Mouse (Mus musculus) lung, embryonic 14.5 days (tissue): ENCODE data around the gene Gm20388. TPM values are rescaled to one million over a fixed set of nuclear protein-coding genes. Genes with fewer than 3 reads are reported as not detected.

Experiments used
- ATAC-seq: fragments of 200-750 bp; cut with Nextera tagmentation; 2 replicates; pipeline ENCODE4 v1.8.0; 2017; ENCODE audit warnings: mild to moderate bottlenecking, moderate TSS enrichment, moderate library complexity; ENCODE audit not compliant: insufficient read depth
- DNase-seq: peaks from one replicate; pipeline ENCODE4 v3.0.0-alpha.2; 2015
- H3K27ac ChIP-seq: fragments of 300-500 bp; sonication (generic); 2 replicates; pipeline ENCODE4 v1.5.1; 2014; ENCODE audit warnings: low read depth, mild to moderate bottlenecking, moderate library complexity
- H3K27me3 ChIP-seq: fragments of 300-500 bp; sonication (generic); 2 replicates; pipeline ENCODE4 v1.6.1; 2014; ENCODE audit warnings: low read length, control low read depth; ENCODE audit not compliant: insufficient read depth
- H3K36me3 ChIP-seq: fragments of 300-500 bp; sonication (generic); 2 replicates; pipeline ENCODE4 v1.6.1; 2014; ENCODE audit warnings: control low read depth; ENCODE audit not compliant: insufficient read depth
- H3K4me1 ChIP-seq: fragments of 300-500 bp; sonication (generic); 2 replicates; pipeline ENCODE4 v1.6.1; 2014; ENCODE audit warnings: antibody characterized with exemption, control low read depth; ENCODE audit not compliant: insufficient read depth
- H3K4me2 ChIP-seq: fragments of 300-500 bp; sonication (generic); 2 replicates; pipeline ENCODE4 v1.6.1; 2014; ENCODE audit warnings: mild to moderate bottlenecking
- H3K4me3 ChIP-seq: fragments of 300-500 bp; sonication (generic); 2 replicates; pipeline ENCODE4 v1.5.1; 2014; ENCODE audit warnings: low read depth, low read length
- H3K9ac ChIP-seq: fragments of 300-500 bp; sonication (generic); 2 replicates; pipeline ENCODE4 v1.6.1; 2014
- H3K9me3 ChIP-seq: fragments of 300-500 bp; sonication (generic); 2 replicates; pipeline ENCODE4 v1.6.1; 2016; ENCODE audit warnings: low read depth, low read length, control low read depth
- CTCF ChIP-seq: IDR thresholded peaks from 2 replicates; pipeline ENCODE4 v1.5.1; 2016; ENCODE audit warnings: antibody characterized with exemption, low read depth
- WGBS: fragments of 180-500 bp; shearing (Covaris S2); extraction: QIAGEN DNeasy Blood & Tissue Kit; methylation state at CpG from one replicate; pipeline ENCODE4 v1.1.7; 2014; 5-methylcytosine and 5-hydroxymethylcytosine counted together
- polyA plus RNA-seq: library from polyadenylated mRNA; unstranded; fragments of >200 nt; fragmentation: Nextera tagmentation; extraction: Ambion mirVana; gene quantifications from 2 replicates; pipeline ENCODE4 v1.2.1, GENCODE M21; 2014

Gm20388 gene
- polyA plus RNA-seq, 1 experiment from 2014 or later, result not detected

GRCm38 (mm10) chr8:122022705-122023104, 2112.1 kb downstream of the Gm20388 start:
- no peaks in the 10 kb centered on the region for H3K9me3 ChIP-seq
- peaks cover 68% of the 10 kb centered on the region for H3K36me3 ChIP-seq
- H3K4me3 ChIP-seq, result no peak overlapping the region
- TF ChIP-seq CTCF, result no peak
- ATAC-seq, result no peak
- no peak overlapping the region for H3K27ac ChIP-seq
- peaks cover 5% of the 10 kb centered on the region; the same call in 1 of the 2 replicates for H3K4me1 ChIP-seq
- no peak overlapping the region for H3K4me2 ChIP-seq
- no peak overlapping the region for H3K9ac ChIP-seq
- WGBS, result 72% methylated on average over 4 of the region's 4 CpGs
- DNase-seq, result no peak
- no peaks in the 10 kb centered on the region for H3K27me3 ChIP-seq

DNA sequence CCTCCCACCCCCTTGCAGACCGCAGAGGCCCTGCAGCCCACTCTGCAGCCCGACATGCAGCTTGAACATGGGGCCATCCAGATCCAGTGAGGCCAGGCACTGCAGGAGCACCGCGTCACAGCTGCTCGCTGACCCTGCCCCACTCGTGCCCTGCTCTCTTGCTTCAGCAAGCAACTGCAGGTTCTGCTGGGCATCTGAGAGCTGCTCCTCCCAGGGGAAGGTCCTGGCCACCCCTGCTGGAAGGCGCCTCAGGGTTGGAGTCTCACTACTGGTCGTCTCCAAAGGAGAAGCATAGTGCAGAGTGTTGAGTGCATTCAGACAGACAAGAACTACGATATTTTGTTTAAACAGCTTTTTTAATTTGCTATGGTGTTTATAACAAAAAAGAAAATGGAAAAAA, 2114.9 kb downstream of the Gm20388 start:
- Histone ChIP-seq H3K4me3 (no peak overlapping the region), H3K4me2 (no peak overlapping the region), H3K27ac (no peak overlapping the region), H3K4me1 (peaks cover 5% of the 10 kb centered on the region; the same call in 1 of the 2 replicates), H3K36me3 (peaks cover 52% of the 10 kb centered on the region), H3K9ac (no peak overlapping the region), H3K9me3 (no peaks in the 10 kb centered on the region), H3K27me3 (no peaks in the 10 kb centered on the region)
- no peak for TF ChIP-seq CTCF
- WGBS, result 84% methylated on average over 9 of the region's 9 CpGs
- ATAC-seq, result no peak
- DNase-seq, result no peak

- no peak for TF ChIP-seq CTCF
Measured at GRCm38 (mm10) chr8:122028116-122028515, 2117.5 kb downstream of the Gm20388 start.

DNA sequence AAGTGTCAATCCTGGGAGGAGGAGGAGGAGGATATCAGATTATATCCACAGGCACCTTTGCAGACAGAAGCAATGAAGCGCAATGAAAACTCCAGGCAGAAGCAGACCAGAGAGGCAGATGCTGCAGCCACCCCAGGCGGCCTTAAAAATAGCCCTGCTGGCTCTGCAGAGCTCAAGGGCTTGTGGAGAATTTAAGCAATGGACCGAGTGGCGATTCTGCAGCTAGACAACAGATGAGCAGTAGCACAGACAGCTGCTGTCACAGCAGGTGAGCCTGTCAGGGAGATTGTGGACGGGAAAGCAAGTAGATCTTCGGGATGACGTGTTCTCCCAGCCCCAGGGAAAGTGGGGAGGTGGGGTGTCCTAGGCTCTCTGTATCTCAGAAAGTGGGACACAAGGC, 2120.3 kb downstream of the Gm20388 start:
- ATAC-seq (no peak), DNase-seq (no peak)
- 45% methylated on average over 7 of the region's 7 CpGs for WGBS
- no peaks in the 10 kb centered on the region for H3K9me3 ChIP-seq
- TF ChIP-seq CTCF, result no peak
- peaks cover 13% of the 10 kb centered on the region for H3K36me3 ChIP-seq
- H3K4me2 ChIP-seq, result no peak overlapping the region
- H3K27me3 ChIP-seq, result no peaks in the 10 kb centered on the region
- H3K4me3 ChIP-seq, result no peak overlapping the region
- H3K9ac ChIP-seq, result no peak overlapping the region
- H3K27ac ChIP-seq, result no peak overlapping the region
- H3K4me1 ChIP-seq, result no peaks in the 10 kb centered on the region

More at GRCm38 (mm10) chr8:122028116-122028515, 2117.5 kb downstream of the Gm20388 start:
- H3K4me1 ChIP-seq, result no peaks in the 10 kb centered on the region
- no peaks in the 10 kb centered on the region for H3K27me3 ChIP-seq
- no peaks in the 10 kb centered on the region for H3K9me3 ChIP-seq
- H3K36me3 ChIP-seq, result peaks cover 37% of the 10 kb centered on the region
- no peak overlapping the region for H3K4me2 ChIP-seq
- no peak overlapping the region for H3K4me3 ChIP-seq
- no peak overlapping the region for H3K27ac ChIP-seq
- no peak for ATAC-seq
- no peak overlapping the region for H3K9ac ChIP-seq
- WGBS, result 61% methylated on average over 4 of the region's 4 CpGs
- DNase-seq, result no peak

DNA sequence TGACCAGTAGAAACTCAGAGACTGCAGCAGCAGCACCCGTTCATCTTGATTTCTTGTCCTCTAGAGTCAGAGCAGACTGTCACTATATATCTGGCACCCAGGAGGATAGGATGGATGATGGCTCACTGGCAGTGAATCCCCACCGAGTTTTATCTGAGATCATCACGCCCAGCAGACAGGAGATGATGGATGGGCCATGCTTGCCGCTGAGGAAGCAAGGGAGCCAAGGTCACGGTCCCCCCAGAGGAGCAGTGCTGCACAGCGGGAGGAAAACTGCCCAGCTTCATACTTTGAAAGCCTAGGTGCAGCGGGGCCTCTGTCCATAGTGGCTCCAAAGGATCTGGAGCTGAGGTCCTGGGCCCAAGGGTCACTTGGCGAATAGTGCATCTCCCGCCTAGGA, 2122.1 kb downstream of the Gm20388 start:
- DNase-seq, result peak; percentile 32
- 22% methylated on average over 9 of the region's 9 CpGs for WGBS
- no peak for ATAC-seq
- no peak overlapping the region for H3K9ac ChIP-seq
- H3K4me2 ChIP-seq, result no peak overlapping the region
- no peak overlapping the region for H3K27ac ChIP-seq
- H3K9me3 ChIP-seq, result no peaks in the 10 kb centered on the region
- H3K4me1 ChIP-seq, result no peaks in the 10 kb centered on the region
- H3K36me3 ChIP-seq, result no peaks in the 10 kb centered on the region
- TF ChIP-seq CTCF, result no peak
- H3K27me3 ChIP-seq, result no peaks in the 10 kb centered on the region
- H3K4me3 ChIP-seq, result no peak overlapping the region

DNA sequence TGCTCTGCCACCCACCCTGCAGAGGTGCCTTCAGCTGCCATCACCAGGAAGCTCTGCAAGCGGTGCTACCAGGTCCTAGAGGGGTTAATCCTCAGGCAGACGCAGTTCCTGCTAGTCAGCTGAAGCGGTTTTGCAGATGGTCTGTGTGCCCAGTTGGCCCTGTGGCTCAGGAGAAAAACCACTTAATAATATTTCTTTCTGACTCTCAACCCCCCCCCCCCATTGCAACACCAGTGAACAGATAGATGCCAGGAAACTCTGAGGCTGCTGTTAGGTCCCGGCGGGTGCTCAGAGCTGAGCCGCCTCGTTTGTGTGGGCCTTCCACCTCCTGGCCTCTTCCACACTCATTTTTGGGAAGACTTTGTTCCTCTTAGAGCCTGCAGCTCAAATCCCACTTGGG, 2124.9 kb downstream of the Gm20388 start:
- Histone ChIP-seq H3K36me3 (no peaks in the 10 kb centered on the region), H3K27me3 (no peaks in the 10 kb centered on the region), H3K4me3 (no peak overlapping the region), H3K9ac (no peak overlapping the region), H3K4me1 (no peaks in the 10 kb centered on the region), H3K9me3 (no peaks in the 10 kb centered on the region), H3K27ac (no peak overlapping the region), H3K4me2 (no peak overlapping the region)
- WGBS, result 75% methylated on average over 7 of the region's 7 CpGs
- no peak for TF ChIP-seq CTCF
- no peak for ATAC-seq
- DNase-seq, result no peak

GRCm38 (mm10) chr8:122036325-122036724, 2125.7 kb downstream of the Gm20388 start:
- no peak for TF ChIP-seq CTCF
- 60% methylated on average over 6 of the region's 6 CpGs for WGBS
- Histone ChIP-seq H3K27ac (no peak overlapping the region), H3K36me3 (no peaks in the 10 kb centered on the region), H3K4me1 (no peaks in the 10 kb centered on the region), H3K27me3 (no peaks in the 10 kb centered on the region), H3K4me3 (no peak overlapping the region), H3K9me3 (no peaks in the 10 kb centered on the region), H3K9ac (no peak overlapping the region), H3K4me2 (no peak overlapping the region)
- no peak for ATAC-seq
- DNase-seq, result no peak

DNA sequence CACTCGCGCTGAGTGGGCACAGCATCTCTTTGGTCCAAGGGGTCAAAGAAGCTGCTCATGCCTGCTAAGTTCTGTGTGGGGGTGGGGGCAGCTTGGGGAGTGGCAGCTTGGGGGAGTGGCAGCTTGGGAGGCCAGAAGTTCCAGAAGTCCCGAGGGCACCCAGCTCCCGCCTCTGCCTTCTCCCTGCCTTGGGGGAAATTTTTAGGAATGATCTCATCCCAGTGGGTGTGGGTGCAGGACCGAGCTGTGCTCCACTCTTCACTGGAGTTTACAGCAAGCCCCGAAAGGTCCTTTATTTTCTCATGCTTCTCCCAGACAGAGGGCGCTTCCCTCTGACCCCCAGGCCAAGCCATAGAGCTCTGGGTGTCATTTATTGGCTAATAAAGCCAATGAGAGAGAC, 2126.6 kb downstream of the Gm20388 start:
- ATAC-seq, result no peak
- no peaks in the 10 kb centered on the region for H3K36me3 ChIP-seq
- 75% methylated on average over 7 of the region's 7 CpGs for WGBS
- no peak overlapping the region for H3K9ac ChIP-seq
- DNase-seq, result no peak
- no peaks in the 10 kb centered on the region for H3K27me3 ChIP-seq
- 0 out of 2 replicates have a peak, but pooled peaks cover 1% of the 10 kb centered on the region for H3K4me1 ChIP-seq
- no peak for TF ChIP-seq CTCF
- no peak overlapping the region for H3K27ac ChIP-seq
- no peak overlapping the region for H3K4me3 ChIP-seq
- no peaks in the 10 kb centered on the region for H3K9me3 ChIP-seq
- H3K4me2 ChIP-seq, result no peak overlapping the region
